Mouse (Mus musculus) olfactory bulb, adult 2 months (tissue): ENCODE measurements around the gene Hist1h2bh.

Experiments used
- CTCF ChIP-seq: fragments of 200-500 bp; IDR thresholded peaks from 2 replicates; pipeline ENCODE4 v1.5.1; 2012; ENCODE audit warnings: low read depth, mild to moderate bottlenecking, low read length, moderate library complexity; ENCODE audit not compliant: insufficient read depth
- POLR2A ChIP-seq: fragments of 200-500 bp; IDR thresholded peaks from 2 replicates; pipeline ENCODE4 v1.6.1; 2012; ENCODE audit warnings: mild to moderate bottlenecking, low read depth, low read length, moderate library complexity; ENCODE audit not compliant: insufficient read depth

DNA sequence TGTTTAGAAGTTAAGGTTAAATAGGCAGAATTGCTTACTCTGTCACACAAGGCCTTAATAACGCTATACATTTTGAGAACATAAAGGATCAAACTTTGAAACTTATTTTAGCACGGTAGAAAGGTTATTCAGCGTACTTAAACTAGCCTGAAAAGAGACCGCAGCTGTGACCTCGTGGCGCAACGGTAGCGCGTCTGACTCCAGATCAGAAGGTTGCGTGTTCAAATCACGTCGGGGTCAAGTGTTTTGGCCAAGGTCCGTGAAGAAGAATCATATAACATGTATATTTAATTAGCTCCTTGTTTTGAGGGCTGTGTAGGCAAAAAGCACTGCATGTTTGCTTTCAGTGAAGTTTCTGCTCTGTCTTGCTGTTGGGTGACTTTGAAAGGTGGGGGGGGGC lies 36.8 kb downstream of the Hist1h2bh start:
- TF ChIP-seq POLR2A (no peak), CTCF (no peak)
